Mouse (Mus musculus) CH12.LX (cell line): ENCODE measurements at regions not wholly inside any gene's neighbourhood (a gene's known extent, or its start where the extent isn't known, plus 50 kb on each side); places are given as distances from the start of the nearest gene placed in this dataset.

Experiments
- CTCF ChIP-seq, 2 experiments: IDR thresholded peaks in 1 of 2; conservative IDR thresholded peaks in 1 of 2; 2 replicates each; pipeline ENCODE4 v1.5.1; 2011 to 2012; ENCODE audit warnings: low read depth in 2 of 2, low read length in 2 of 2, improper control_type of control experiment in 1 of 2, inconsistent platforms in 1 of 2, mild to moderate bottlenecking in 1 of 2, moderate library complexity in 1 of 2
- POLR2A ChIP-seq: IDR thresholded peaks from 2 replicates; pipeline ENCODE4 v1.6.1; 2011; ENCODE audit warnings: low read depth, mild to moderate bottlenecking, improper control_type of control experiment, low read length
- ZKSCAN1 ChIP-seq: IDR thresholded peaks from 2 replicates; pipeline ENCODE4 v1.6.1; 2012; ENCODE audit warnings: low read depth, inconsistent platforms, low read length, improper control_type of control experiment, borderline replicate concordance

- TF ChIP-seq POLR2A: no peak
- TF ChIP-seq ZKSCAN1: no peak
- TF ChIP-seq CTCF (conservative IDR thresholded peaks at IDR 0.05 in 1 of 2, IDR thresholded peaks at IDR 0.05 in 1 of 2; ENCODE audit: low read depth in 2 of 2, low read length in 2 of 2): no peak
Observed at GRCm38 (mm10) chr1:142893156-142893555, 747.3 kb upstream of the B3galt2 start.
